Mouse (Mus musculus): ENCODE results near the gene Ahdc1.
A peak's percentile ranks its signal among the peaks of the same experiment; 100 is the strongest.
"Not testable (repeated sequence)": the region's sequence is repeated elsewhere in the genome, so short reads cannot be mapped to it uniquely, and the experiment has no call there.

Ahdc1 gene

DNA sequence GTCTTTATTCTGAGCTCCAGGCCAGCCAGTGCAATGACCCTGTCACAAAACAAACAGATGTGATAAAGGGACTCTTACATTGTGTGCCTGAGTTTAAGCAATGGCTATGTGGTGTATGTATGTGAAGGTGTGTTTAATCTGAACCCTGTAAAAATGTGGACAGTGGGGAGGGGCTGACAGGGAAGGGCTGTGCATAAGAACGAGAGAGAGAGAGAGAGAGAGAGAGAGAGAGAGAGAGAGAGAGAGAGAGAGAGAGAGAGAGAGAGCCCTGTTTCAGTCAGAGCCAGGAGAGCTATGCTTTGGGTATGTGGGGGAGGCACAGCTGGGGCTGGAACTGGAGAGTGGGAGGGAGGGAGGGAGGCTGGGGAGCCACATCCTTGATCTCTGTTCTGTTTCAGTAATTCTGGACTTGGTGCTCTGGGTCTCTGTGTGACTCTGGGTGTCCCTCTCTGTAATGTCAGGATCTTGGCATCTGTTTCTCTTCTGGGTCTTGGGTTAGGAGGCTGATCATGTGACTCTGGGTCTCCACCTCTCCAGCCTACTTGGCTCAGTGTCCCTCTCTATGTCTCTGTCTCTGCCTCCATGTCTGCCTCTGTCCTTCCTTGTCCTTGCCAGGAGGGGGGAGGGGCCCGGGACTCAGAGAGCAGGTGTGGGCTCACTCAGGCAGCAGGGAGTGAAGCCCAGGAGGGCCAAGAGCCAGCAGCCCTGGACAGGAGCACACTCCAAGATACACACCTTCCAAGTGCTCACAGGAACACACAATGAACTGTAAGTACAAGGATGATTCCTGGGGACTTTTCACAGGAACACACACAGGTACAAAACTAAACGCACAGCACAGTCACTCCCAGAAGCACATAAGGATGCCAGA, 73.2 kb downstream of the Ahdc1 start:
- peak; percentile 40 for DNase-seq

GRCm38 (mm10) chr4:133085011-133085782, 74.1 kb downstream of the Ahdc1 start:
- DNase-seq = peak; percentile 74

GRCm38 (mm10) chr4:133085783-133086342, 74.8 kb downstream of the Ahdc1 start:
- DNase-seq = no peak

GRCm38 (mm10) chr4:133087177-133087714, 76.2 kb downstream of the Ahdc1 start:
- DNase-seq = no peak

DNA sequence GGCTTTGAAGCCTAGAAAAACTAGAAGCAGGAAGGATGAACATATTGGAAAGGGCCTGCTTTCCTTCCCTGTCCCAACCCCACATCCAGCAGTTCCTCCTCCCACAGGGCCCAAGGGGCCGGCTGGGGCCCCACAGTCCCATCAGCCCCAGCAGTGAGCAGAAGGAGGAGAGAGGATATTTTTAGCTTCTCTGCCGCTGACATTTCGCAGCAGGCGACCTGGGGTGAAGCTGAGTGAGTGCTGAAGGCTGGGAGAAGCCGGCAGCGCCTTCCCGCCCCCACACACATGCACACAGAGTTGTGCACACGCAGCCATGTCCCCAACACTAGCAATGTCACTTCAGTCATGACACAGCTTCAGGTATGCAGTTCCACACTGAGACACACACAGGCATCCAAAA, 76.8 kb downstream of the Ahdc1 start:
- DNase-seq = no peak

- DNase-seq = no peak
Measured at GRCm38 (mm10) chr4:133089319-133089718, 78.3 kb downstream of the Ahdc1 start.

DNA sequence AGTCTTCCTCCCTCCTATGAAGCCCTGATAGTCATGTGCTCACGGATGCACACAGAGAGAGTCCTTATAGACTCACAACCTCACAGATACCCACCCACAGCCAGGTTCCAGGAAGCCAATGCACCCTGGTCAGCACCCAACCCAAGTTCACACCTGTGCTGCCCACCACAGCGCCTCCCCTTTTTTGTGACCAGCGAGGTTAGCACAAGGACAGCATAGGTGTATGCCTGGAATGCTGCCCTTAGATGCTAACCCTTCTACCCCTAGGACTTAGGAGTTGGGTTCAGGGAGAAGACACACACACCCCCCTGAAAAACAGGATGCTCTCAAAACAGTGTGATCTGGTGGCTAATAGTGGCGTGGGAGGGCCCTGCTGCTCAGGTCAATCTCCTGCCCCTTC, 78.7 kb downstream of the Ahdc1 start:
- DNase-seq = no peak

DNA sequence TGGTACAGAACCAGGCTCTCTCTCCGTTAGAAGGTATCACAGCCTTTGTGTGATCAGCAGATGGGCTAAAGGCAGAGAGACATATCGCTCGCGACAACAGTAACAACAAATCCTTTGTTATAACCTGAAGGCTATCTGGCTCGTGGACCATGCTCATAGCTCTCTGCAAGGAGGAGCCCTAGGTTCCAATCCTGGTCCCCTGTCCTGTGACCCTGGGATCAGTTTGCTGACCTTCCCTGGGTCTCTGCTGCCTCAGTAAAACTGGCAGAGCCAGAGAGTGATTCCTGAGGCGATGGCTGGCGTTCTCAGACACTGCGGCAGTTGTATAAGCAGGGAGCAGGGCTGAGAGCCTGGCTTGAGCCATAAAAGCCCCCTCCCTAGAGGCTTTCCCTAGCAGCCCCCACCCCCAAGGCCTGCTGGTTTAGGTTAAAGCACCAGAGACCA, 79.2 kb downstream of the Ahdc1 start:
- no peak for DNase-seq

- DNase-seq = peak; percentile 67
Measured at GRCm38 (mm10) chr4:133090720-133091458, 79.8 kb downstream of the Ahdc1 start.

DNA sequence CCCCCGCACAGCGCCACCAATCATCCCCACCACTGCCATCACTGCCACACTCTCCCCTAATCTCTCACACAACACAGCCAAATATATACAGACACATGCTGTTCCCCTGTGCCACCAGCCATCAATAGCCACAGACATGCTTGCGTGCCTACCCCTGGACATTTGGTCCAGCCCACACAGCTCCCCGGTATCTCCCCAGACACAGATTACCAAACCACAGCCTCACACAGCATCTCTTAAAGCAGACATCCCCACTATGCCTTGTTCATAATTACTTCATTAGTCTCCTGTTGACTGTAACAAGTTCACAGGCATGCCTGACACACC, 80.4 kb downstream of the Ahdc1 start:
- no peak for DNase-seq

DNA sequence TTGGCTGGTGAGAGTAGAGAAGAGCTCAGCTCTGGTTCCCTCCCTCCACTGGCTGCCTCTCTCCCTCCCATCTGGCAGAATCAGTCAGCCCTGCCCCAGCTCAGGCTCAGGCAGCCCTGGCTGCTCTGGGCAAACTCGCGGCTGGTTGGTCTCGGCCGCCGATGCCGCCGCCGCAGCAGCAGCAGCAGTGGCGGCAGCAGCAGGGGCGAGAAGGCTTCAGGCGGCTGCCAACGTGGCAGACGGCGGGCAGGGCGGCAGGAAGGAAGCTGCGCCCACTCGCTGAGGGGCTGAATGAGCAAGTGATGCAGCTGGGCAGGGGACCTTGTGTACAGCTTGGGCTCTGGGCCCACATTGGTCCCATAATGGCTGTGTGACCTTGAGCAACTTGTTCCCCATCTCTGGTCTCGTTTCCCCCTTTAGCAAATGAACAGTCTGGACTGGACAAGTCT, 81.4 kb downstream of the Ahdc1 start:
- DNase-seq = peak; percentile 58

- DNase-seq = no peak
Measured at GRCm38 (mm10) chr4:133093056-133093455, 82.0 kb downstream of the Ahdc1 start.

GRCm38 (mm10) chr4:133093481-133094033, 82.5 kb downstream of the Ahdc1 start:
- DNase-seq = no peak

GRCm38 (mm10) chr4:133094255-133094654, 83.2 kb downstream of the Ahdc1 start:
- no peak for DNase-seq

DNA sequence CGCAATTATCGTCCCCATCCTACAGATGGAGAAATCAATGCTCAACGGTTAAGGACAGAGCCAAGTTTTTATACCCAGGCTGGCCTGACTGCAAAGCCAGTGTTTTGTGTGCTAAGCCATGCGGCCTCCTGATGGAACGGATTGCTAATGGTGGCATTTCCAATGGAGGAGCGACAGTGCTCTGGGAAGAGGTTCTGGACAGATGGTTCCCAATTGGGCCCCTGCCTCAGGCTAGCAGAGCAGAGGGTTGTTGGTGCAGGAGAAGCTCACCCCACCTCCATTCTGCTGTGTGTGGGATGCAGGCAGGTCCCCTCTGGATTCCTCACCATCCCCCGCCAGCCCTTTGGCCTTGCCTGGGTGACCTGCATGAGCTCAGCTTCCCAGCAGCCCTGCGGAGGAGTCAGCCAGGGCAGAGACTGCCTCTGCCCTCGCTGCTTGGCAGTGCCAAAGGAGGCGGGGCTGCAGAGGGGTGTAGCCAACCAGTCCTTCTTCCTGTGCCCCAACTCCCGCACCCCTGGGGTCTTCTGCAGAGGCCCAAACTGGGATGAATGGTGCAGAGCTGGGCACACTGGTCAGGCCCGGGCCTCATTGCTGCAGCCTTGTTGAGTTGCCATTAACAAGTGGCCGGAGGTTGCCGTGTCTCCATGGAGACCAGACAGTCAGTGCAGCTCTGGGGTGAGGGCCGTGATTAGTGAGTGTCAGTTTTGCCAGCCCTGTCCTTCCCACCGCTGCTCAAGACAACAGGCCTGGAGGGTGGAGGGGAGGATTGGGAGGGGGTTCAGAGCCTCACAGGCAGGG, 84.1 kb downstream of the Ahdc1 start:
- peak; percentile 50 for DNase-seq

DNA sequence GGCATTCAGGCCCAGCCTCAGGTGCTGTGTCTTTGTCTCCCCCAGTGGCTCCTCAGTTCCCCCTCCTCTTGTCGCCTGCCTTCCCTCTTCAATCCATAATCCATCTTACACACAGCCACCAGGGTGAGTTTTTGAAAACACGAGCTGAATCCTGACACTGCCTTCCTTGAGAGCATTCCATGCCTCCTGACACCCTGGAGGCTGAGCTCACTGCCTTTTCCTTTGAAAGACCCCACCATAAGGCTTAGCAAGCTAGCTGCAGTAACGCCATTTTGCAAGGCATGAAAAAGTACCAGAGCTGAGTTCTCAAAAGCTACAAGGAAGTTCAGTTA, 84.6 kb downstream of the Ahdc1 start:
- DNase-seq = not testable (repeated sequence)

- not testable (repeated sequence) for DNase-seq
Measured at GRCm38 (mm10) chr4:133096671-133097070, 85.6 kb downstream of the Ahdc1 start.

DNA sequence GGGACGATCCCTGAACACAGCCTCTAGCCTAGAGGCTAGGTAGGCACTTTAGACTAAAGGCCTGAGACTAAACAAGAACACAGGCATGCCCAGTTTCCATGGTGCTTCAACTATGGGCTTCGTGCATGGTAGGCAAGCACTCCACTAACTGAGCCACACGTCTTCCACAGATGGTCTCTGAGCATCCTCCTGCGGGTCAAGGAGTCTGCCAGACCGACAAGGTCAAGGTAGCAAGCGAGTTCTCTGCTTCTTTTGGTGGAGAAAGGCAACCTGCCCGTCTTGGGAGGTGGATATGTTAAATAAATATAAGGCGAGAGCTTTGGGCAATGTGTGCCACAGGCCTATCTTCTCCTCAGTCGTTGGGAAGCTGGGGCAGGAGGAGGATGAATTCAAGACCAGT, 90.7 kb downstream of the Ahdc1 start:
- no peak for DNase-seq

- DNase-seq = no peak
Measured at GRCm38 (mm10) chr4:133103525-133104193, 92.6 kb downstream of the Ahdc1 start.

DNA sequence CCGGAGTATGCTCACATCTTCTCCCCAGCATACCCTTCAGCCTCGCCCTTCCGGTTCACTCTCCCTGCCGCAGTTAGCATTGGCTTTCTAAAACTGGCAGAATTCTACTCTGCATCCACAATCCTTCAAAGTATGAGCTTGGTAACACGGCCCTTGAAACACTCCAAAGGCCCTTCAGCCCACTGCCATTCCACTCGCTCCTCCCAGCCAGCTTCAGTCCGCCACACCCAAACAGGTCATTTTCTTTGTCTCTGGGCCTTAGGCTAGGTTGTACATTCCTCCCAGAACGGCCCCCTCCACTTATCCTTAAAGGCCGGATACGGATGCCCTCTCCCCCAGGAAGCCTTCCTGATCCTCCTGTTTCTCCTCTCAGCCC, 93.1 kb downstream of the Ahdc1 start:
- no peak for DNase-seq

DNA sequence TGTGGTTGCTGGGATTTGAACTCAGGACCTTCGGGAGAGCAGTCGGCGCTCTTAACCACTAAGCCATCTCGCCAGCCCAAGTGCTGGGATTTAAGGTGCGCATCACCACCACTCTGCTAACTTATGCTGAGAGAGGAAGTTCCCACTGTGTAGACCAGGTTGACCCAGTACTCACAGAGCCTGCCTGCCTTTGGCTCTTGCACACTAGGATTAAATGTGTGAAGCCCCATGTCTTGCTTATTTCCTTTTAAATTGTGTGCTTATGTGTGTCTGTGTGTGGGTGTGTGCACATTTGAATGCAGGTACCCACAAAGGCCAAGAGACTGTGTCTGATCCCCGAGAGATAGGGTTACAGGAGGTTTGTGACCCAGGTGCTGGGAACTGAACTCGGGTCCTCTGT, 95.6 kb downstream of the Ahdc1 start:
- no peak for DNase-seq

Data from right cerebral cortex, postnatal 14 days (tissue).